Mouse (Mus musculus): Measurements from ENCODE around the gene Uprt. TPM values are rescaled to one million over a fixed set of nuclear protein-coding genes. Genes with fewer than 3 reads are reported as not detected.

Uprt gene
- 2.8 and 3.5 TPM in 2 replicates for polyA plus RNA-seq (2014; fragmentation: Nextera tagmentation; extraction: Ambion mirVana)

GRCm38 (mm10) chrX:104482572-104483443 lies at the start of gene Uprt:
Gene Uprt, plus strand, starts transcription at chrX:104482818.
- H3K4me2 ChIP-seq (ENCODE audit: low read depth, low read length), result peak within 1 kb of the TSS; percentile 53
- peak; percentile 100 for ATAC-seq (ENCODE audit: low read depth)
- no peaks in the 10 kb centered on the region for H3K36me3 ChIP-seq (ENCODE audit: control insufficient read depth, insufficient read depth, low read length)
- no peaks in the 10 kb centered on the region for H3K9me3 ChIP-seq (ENCODE audit: control insufficient read depth, low read length)
- H3K27me3 ChIP-seq (ENCODE audit: control insufficient read depth, insufficient read depth, low read length), result no peaks in the 10 kb centered on the region
- H3K9ac ChIP-seq (replicated peaks; ENCODE audit: low read depth, low read length), result peak within 1 kb of the TSS; percentile 50
- WGBS, result 19% methylated on average over 34 of the region's 34 CpGs
- peak within 1 kb of the TSS; percentile 49 for H3K4me3 ChIP-seq (ENCODE audit: low read depth, low read length)
- H3K4me1 ChIP-seq (ENCODE audit: control insufficient read depth, insufficient read depth, low read length), result no peaks in the 10 kb centered on the region
- H3K27ac ChIP-seq (ENCODE audit: low read depth, low read length), result peak within 1 kb of the TSS; percentile 62

GRCm38 (mm10) chrX:104433456-104433855 lies 49.2 kb upstream of the Uprt start:
- H3K27ac ChIP-seq (ENCODE audit: low read depth, low read length), result no peak overlapping the region
- no peaks in the 10 kb centered on the region for H3K4me1 ChIP-seq (ENCODE audit: control insufficient read depth, insufficient read depth, low read length)
- H3K4me3 ChIP-seq (ENCODE audit: low read depth, low read length), result no peak overlapping the region
- no peaks in the 10 kb centered on the region for H3K36me3 ChIP-seq (ENCODE audit: control insufficient read depth, insufficient read depth, low read length)
- no peak for ATAC-seq (ENCODE audit: low read depth)
- no peaks in the 10 kb centered on the region for H3K27me3 ChIP-seq (ENCODE audit: control insufficient read depth, insufficient read depth, low read length)
- no peak overlapping the region for H3K9ac ChIP-seq (replicated peaks; ENCODE audit: low read depth, low read length)
- WGBS, result 28% methylated on average over 1 of the region's 1 CpGs
- no peak overlapping the region for H3K4me2 ChIP-seq (ENCODE audit: low read depth, low read length)
- no peaks in the 10 kb centered on the region for H3K9me3 ChIP-seq (ENCODE audit: control insufficient read depth, low read length)

DNA sequence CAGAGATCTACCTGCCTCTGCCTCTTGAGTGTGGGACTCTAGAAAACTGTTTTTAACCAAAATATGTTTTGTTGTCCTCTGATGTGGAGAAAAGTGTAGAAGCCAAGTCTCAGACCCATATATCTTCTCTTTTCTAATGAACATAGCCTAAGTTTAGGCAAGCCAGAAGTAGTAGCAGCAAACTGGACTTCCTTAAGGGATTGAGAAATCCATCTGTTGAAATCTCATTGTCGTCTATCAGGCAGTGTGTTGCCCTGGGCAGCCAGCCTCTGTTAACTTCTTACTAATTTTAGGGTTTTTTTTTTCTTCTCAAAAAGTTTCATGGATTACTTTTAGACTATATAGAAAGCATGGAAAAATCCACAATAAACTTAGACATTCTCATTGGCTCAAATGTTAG lies 30.2 kb upstream of the Uprt start:
- H3K9me3 ChIP-seq (ENCODE audit: control insufficient read depth, low read length), result no peaks in the 10 kb centered on the region
- H3K27me3 ChIP-seq (ENCODE audit: control insufficient read depth, insufficient read depth, low read length), result no peaks in the 10 kb centered on the region
- H3K9ac ChIP-seq (replicated peaks; ENCODE audit: low read depth, low read length), result no peak overlapping the region
- H3K4me1 ChIP-seq (ENCODE audit: control insufficient read depth, insufficient read depth, low read length), result no peaks in the 10 kb centered on the region
- H3K4me2 ChIP-seq (ENCODE audit: low read depth, low read length), result no peak overlapping the region
- no peaks in the 10 kb centered on the region for H3K36me3 ChIP-seq (ENCODE audit: control insufficient read depth, insufficient read depth, low read length)
- no peak for ATAC-seq (ENCODE audit: low read depth)
- no peak overlapping the region for H3K27ac ChIP-seq (ENCODE audit: low read depth, low read length)
- WGBS, result 75% methylated on average over 1 of the region's 1 CpGs
- H3K4me3 ChIP-seq (ENCODE audit: low read depth, low read length), result no peak overlapping the region

- no peaks in the 10 kb centered on the region for H3K27me3 ChIP-seq (ENCODE audit: control insufficient read depth, insufficient read depth, low read length)
- no peak overlapping the region for H3K27ac ChIP-seq (ENCODE audit: low read depth, low read length)
- no peaks in the 10 kb centered on the region for H3K4me1 ChIP-seq (ENCODE audit: control insufficient read depth, insufficient read depth, low read length)
- no peak for ATAC-seq (ENCODE audit: low read depth)
- H3K4me3 ChIP-seq (ENCODE audit: low read depth, low read length), result no peak overlapping the region
- no peaks in the 10 kb centered on the region for H3K9me3 ChIP-seq (ENCODE audit: control insufficient read depth, low read length)
- WGBS, result 27% methylated on average over 2 of the region's 2 CpGs
- H3K9ac ChIP-seq (replicated peaks; ENCODE audit: low read depth, low read length), result no peak overlapping the region
- no peaks in the 10 kb centered on the region for H3K36me3 ChIP-seq (ENCODE audit: control insufficient read depth, insufficient read depth, low read length)
- H3K4me2 ChIP-seq (ENCODE audit: low read depth, low read length), result no peak overlapping the region
Observed at GRCm38 (mm10) chrX:104461755-104462154, 20.9 kb upstream of the Uprt start.

DNA sequence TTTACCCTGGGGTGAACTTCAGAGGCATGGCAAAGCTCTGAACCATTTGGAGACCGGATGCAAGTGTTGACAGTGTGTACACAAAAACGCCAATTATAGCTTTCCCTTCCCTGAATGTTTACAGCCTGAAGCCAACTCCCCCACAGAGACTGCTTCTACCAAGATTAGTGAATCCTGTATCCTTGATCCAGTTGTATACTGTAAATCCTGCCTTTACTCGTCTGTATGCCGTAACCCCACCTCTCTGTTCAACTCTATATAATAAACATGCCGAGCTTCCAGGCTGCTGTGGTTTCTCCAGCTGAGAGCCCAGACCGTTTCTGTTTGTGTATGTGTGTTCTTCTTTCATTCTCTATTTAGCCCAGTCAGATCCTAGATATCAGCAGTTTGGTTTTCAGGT lies 18.2 kb upstream of the Uprt start:
- Histone ChIP-seq H3K4me1 (ENCODE audit: control insufficient read depth, insufficient read depth, low read length) (no peaks in the 10 kb centered on the region), H3K36me3 (ENCODE audit: control insufficient read depth, insufficient read depth, low read length) (no peaks in the 10 kb centered on the region), H3K9me3 (ENCODE audit: control insufficient read depth, low read length) (no peaks in the 10 kb centered on the region), H3K27me3 (ENCODE audit: control insufficient read depth, insufficient read depth, low read length) (no peaks in the 10 kb centered on the region), H3K4me3 (ENCODE audit: low read depth, low read length) (no peak overlapping the region), H3K27ac (ENCODE audit: low read depth, low read length) (no peak overlapping the region), H3K9ac (replicated peaks; ENCODE audit: low read depth, low read length) (no peak overlapping the region), H3K4me2 (ENCODE audit: low read depth, low read length) (no peak overlapping the region)
- WGBS, result 78% methylated on average over 6 of the region's 6 CpGs
- ATAC-seq (ENCODE audit: low read depth), result no peak

- H3K27ac ChIP-seq (ENCODE audit: low read depth, low read length), result no peak overlapping the region
- no peaks in the 10 kb centered on the region for H3K27me3 ChIP-seq (ENCODE audit: control insufficient read depth, insufficient read depth, low read length)
- no peak overlapping the region for H3K4me3 ChIP-seq (ENCODE audit: low read depth, low read length)
- ATAC-seq (ENCODE audit: low read depth), result no peak
- 35% methylated on average over 2 of the region's 2 CpGs for WGBS
- H3K9me3 ChIP-seq (ENCODE audit: control insufficient read depth, low read length), result no peaks in the 10 kb centered on the region
- no peaks in the 10 kb centered on the region for H3K36me3 ChIP-seq (ENCODE audit: control insufficient read depth, insufficient read depth, low read length)
- no peaks in the 10 kb centered on the region for H3K4me1 ChIP-seq (ENCODE audit: control insufficient read depth, insufficient read depth, low read length)
- H3K9ac ChIP-seq (replicated peaks; ENCODE audit: low read depth, low read length), result no peak overlapping the region
- H3K4me2 ChIP-seq (ENCODE audit: low read depth, low read length), result no peak overlapping the region
Observed at GRCm38 (mm10) chrX:104478041-104478440, 4.6 kb upstream of the Uprt start.

DNA sequence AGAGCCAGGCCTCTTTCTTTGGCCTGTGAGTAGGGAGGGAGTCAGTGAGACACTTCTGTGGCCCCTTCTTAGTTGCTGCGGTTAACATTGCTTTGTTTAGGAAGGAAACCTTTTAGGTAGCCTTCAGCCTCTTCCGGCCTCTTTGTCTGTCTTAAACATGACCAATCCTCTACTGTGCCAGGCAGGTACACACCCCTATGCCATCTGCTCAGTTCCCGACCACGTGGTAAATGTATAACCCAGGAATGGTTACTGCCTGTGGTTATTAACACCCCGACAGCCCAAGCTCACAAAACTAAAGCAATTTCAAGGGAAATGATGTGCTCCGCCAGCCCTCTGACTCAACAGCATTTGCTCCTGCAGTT lies 808 bp downstream of the Uprt start:
- Histone ChIP-seq H3K4me3 (ENCODE audit: low read depth, low read length) (peak overlapping the region; percentile 49), H3K9me3 (ENCODE audit: control insufficient read depth, low read length) (no peaks in the 10 kb centered on the region), H3K27me3 (ENCODE audit: control insufficient read depth, insufficient read depth, low read length) (no peaks in the 10 kb centered on the region), H3K4me1 (ENCODE audit: control insufficient read depth, insufficient read depth, low read length) (no peaks in the 10 kb centered on the region), H3K4me2 (ENCODE audit: low read depth, low read length) (peak overlapping the region; percentile 53), H3K36me3 (ENCODE audit: control insufficient read depth, insufficient read depth, low read length) (no peaks in the 10 kb centered on the region), H3K27ac (ENCODE audit: low read depth, low read length) (peak overlapping the region; percentile 62), H3K9ac (replicated peaks; ENCODE audit: low read depth, low read length) (peak overlapping the region; percentile 50)
- ATAC-seq (ENCODE audit: low read depth), result peak; percentile 73
- WGBS, result 21% methylated on average over 6 of the region's 6 CpGs

GRCm38 (mm10) chrX:104485596-104485995 lies 3.0 kb downstream of the Uprt start:
- WGBS, result 79% methylated on average over 2 of the region's 2 CpGs
- Histone ChIP-seq H3K9ac (replicated peaks; ENCODE audit: low read depth, low read length) (no peak overlapping the region), H3K4me2 (ENCODE audit: low read depth, low read length) (no peak overlapping the region), H3K27ac (ENCODE audit: low read depth, low read length) (no peak overlapping the region), H3K4me1 (ENCODE audit: control insufficient read depth, insufficient read depth, low read length) (no peaks in the 10 kb centered on the region), H3K4me3 (ENCODE audit: low read depth, low read length) (no peak overlapping the region), H3K27me3 (ENCODE audit: control insufficient read depth, insufficient read depth, low read length) (no peaks in the 10 kb centered on the region), H3K36me3 (ENCODE audit: control insufficient read depth, insufficient read depth, low read length) (no peaks in the 10 kb centered on the region), H3K9me3 (ENCODE audit: control insufficient read depth, low read length) (no peaks in the 10 kb centered on the region)
- no peak for ATAC-seq (ENCODE audit: low read depth)

DNA sequence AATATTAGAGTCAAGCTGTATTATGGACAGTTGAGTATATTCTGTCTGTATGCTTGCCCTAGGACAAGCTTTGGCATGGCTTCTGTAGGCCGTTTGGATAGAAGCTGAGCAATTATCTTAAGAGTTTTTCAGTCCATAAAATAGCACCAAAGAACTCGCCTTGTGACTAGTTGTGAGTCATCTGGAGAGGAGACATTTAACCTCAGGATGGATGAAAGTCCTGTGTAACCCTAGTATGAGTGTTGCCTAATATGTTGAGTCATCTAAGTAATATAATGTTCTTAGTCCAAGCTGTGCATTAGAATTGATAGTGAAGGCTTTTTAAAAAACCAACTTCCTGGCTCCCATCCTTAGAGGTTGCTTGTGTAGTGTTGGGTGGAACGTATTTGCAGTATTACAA lies 5.4 kb downstream of the Uprt start:
- 79% methylated on average over 3 of the region's 3 CpGs for WGBS
- Histone ChIP-seq H3K9me3 (ENCODE audit: control insufficient read depth, low read length) (no peaks in the 10 kb centered on the region), H3K36me3 (ENCODE audit: control insufficient read depth, insufficient read depth, low read length) (no peaks in the 10 kb centered on the region), H3K4me2 (ENCODE audit: low read depth, low read length) (no peak overlapping the region), H3K9ac (replicated peaks; ENCODE audit: low read depth, low read length) (no peak overlapping the region), H3K27ac (ENCODE audit: low read depth, low read length) (no peak overlapping the region), H3K4me1 (ENCODE audit: control insufficient read depth, insufficient read depth, low read length) (no peaks in the 10 kb centered on the region), H3K4me3 (ENCODE audit: low read depth, low read length) (no peak overlapping the region), H3K27me3 (ENCODE audit: control insufficient read depth, insufficient read depth, low read length) (no peaks in the 10 kb centered on the region)
- no peak for ATAC-seq (ENCODE audit: low read depth)

Data from neural tube, embryonic 14.5 days (tissue).